ENCODE assay signal across 28 mouse cellular contexts in the genomic region with DNA sequence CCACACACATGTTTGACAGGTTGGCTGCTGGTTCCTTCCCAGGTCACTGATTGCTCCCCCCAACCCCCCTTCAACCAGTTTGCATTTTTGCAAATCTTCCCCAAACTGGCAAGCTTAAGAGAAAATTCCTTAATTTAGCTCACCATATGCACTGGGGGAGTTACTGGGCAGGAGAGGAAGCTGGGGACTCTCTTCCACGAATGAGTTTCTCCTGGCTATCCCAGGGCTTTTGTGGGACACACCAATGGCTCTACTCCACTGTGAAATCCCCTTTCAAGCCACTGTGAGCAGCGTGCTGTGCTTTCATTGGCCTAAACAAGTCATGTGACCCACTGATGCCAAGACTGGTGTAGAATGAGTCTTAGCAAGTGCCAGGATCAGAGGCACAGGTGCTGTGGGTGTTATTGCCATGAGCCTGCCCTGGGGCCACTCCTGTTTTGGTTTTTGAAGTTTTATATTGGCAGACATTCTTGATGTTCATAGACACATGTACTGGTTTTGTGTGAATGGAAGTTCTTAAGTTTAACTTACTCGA.
"Had no signal": no experiment of that assay in that cellular context is flagged by ENCODE, and none has a peak within 500 bp of the region (broad histone marks: within the 10 kb centered on the region; RNA-seq: fewer than 3 reads in every experiment).

No protein-coding gene starts in this region.

- H3K9me3 ChIP-seq: heart, embryonic 13.5 days; heart, embryonic 15.5 days; hindbrain, embryonic 10.5 days; hindbrain, embryonic 12.5 days; intestine, embryonic 15.5 days; limb, embryonic 10.5 days; limb, embryonic 12.5 days; liver, embryonic 13.5 days; liver, embryonic 15.5 days had no signal

- H3K4me1 ChIP-seq: heart, embryonic 13.5 days; heart, embryonic 15.5 days; hindbrain, embryonic 10.5 days; hindbrain, embryonic 12.5 days; intestine, embryonic 15.5 days; limb, embryonic 10.5 days; limb, embryonic 12.5 days; liver, embryonic 13.5 days; liver, embryonic 15.5 days had no signal

- H3K4me3 ChIP-seq: heart, embryonic 13.5 days; heart, embryonic 15.5 days; hindbrain, embryonic 10.5 days; hindbrain, embryonic 12.5 days; intestine, embryonic 15.5 days; layer of hippocampus, adult 2 months; left cerebral cortex, adult 2 months; limb, embryonic 10.5 days; limb, embryonic 12.5 days; liver, embryonic 13.5 days; liver, embryonic 15.5 days had no signal

- H3K4me2 ChIP-seq: heart, embryonic 11.5 days; heart, embryonic 13.5 days; heart, embryonic 15.5 days; hindbrain, embryonic 12.5 days; hindbrain, embryonic 14.5 days; intestine, embryonic 15.5 days; limb, embryonic 12.5 days; liver, embryonic 11.5 days; liver, embryonic 13.5 days; liver, embryonic 15.5 days had no signal

- DNase-seq: gastrocnemius, postnatal 14 days; gastrocnemius, postnatal 36 days; heart, adult 18-20 months; heart, postnatal 4 days; kidney, adult 18-20 months; kidney, adult 8-10 months; kidney, postnatal 10 days; kidney, postnatal 25 days; kidney, postnatal 4 days; liver; liver, embryonic 13.5 days; liver, postnatal 0 days had no signal

- H3K27ac ChIP-seq: heart, embryonic 13.5 days; heart, embryonic 15.5 days; hindbrain, embryonic 10.5 days; hindbrain, embryonic 12.5 days; hindbrain, embryonic 14.5 days; intestine, embryonic 15.5 days; layer of hippocampus, adult 2 months; left cerebral cortex, adult 2 months; limb, embryonic 10.5 days; limb, embryonic 12.5 days; liver, embryonic 13.5 days; liver, embryonic 15.5 days had no signal

- H3K36me3 ChIP-seq: heart, embryonic 13.5 days; heart, embryonic 15.5 days; hindbrain, embryonic 10.5 days; hindbrain, embryonic 12.5 days; intestine, embryonic 15.5 days; limb, embryonic 10.5 days; limb, embryonic 12.5 days; liver, embryonic 13.5 days; liver, embryonic 15.5 days had no signal

- H3K9ac ChIP-seq: heart, embryonic 13.5 days; heart, embryonic 15.5 days; hindbrain, embryonic 12.5 days; hindbrain, embryonic 14.5 days; intestine, embryonic 15.5 days; limb, embryonic 12.5 days; liver, embryonic 13.5 days; liver, embryonic 15.5 days; liver, postnatal 0 days had no signal

- H3K27me3 ChIP-seq: hindbrain, embryonic 12.5 days; intestine, embryonic 15.5 days; limb, embryonic 12.5 days; liver, embryonic 13.5 days; liver, embryonic 15.5 days had no signal

- ATAC-seq: hindbrain, embryonic 16.5 days; inflammation-experienced regulatory T-cells, adult 6 months; intestine, embryonic 15.5 days; intestine, postnatal 0 days; liver, postnatal 0 days had no signal
